Mouse (Mus musculus) cerebellum, adult 9-10 months (tissue): ENCODE measurements at regions not wholly inside any gene's neighbourhood (a gene's known extent, or its start where the extent isn't known, plus 50 kb on each side); places are given as distances from the start of the nearest gene placed in this dataset.
"Not testable (repeated sequence)": the region's sequence is repeated elsewhere in the genome, so short reads cannot be mapped to it uniquely, and the experiment has no call there.

ENCODE experiments used
- DNase-seq: peaks from one replicate; pipeline ENCODE4 v3.0.0; 2022

- DNase-seq = no peak
Measured at GRCm38 (mm10) chr7:113010150-113010549, 56.4 kb downstream of the Rassf10 start.

GRCm38 (mm10) chr7:113017092-113017755 is 63.5 kb downstream of the Rassf10 start:
- no peak for DNase-seq

- DNase-seq = no peak
Measured at GRCm38 (mm10) chr7:113021412-113021811, 67.7 kb downstream of the Rassf10 start.

- no peak for DNase-seq
Measured at GRCm38 (mm10) chr7:113022516-113022915, 68.8 kb downstream of the Rassf10 start.

- no peak for DNase-seq
Measured at GRCm38 (mm10) chr7:113025758-113026157, 72.0 kb downstream of the Rassf10 start.

GRCm38 (mm10) chr7:113026290-113027075 is 72.7 kb downstream of the Rassf10 start:
- peak; percentile 80 for DNase-seq

GRCm38 (mm10) chr7:113027125-113027801 is 73.5 kb downstream of the Rassf10 start:
- peak; percentile 93 for DNase-seq

- DNase-seq = no peak
Measured at GRCm38 (mm10) chr7:113030053-113030752, 76.4 kb downstream of the Rassf10 start.

DNA sequence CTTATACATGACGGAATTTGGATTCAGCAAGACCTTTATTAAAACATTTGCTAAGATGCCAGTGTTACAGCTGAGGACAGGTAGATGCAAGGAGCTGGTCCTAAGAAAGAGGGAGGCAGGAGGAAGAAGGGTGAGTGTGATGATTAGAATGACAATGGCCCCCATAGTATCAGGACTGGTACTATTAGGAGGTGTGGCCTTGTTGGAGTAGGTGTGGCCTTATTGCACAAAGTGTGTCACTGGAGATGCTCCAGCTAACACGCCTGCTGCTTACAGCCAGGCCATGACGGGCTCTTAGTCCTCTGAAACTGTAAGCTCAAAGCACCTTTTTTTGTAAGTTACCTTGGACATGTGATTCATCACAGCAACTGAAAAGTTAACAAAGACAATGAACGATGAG is 82.0 kb downstream of the Rassf10 start:
- DNase-seq = no peak

DNA sequence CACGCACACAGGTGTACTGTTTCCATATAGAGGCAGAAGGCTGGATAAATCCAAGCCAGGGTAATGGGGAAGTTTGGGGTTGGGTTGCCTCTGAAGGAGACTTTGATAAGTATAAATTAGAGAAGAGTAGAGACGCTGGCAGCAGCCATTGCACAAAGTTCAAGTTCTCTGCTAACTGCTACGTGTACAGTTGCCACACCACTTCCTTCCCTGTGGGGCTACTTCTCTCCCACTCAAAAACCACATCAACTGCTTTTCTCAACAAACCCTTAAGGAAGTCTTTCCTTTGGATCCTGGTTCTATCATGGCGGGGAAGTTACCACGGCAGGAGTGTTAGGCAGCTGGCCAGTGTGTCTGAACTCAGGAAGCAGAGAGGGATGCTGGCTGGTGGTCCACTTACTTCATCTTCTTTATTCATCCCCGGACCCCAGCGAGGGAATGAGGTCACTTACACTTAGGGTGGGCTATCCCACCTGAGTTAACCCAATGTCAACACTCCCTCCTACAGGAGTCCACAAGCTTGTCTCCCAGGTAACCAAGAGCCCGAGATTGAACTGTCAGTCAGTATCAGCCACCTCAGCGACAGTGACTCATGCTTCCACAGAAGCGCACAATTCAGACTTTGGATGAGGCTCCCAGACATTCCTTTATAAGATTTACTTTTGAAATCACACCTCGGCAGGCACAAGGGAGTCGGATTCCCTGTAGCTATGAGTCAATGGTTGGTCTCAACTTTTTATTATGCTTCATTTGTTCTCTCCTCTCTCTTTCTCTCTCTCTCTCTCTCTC is 84.3 kb downstream of the Rassf10 start:
- DNase-seq = no peak

DNA sequence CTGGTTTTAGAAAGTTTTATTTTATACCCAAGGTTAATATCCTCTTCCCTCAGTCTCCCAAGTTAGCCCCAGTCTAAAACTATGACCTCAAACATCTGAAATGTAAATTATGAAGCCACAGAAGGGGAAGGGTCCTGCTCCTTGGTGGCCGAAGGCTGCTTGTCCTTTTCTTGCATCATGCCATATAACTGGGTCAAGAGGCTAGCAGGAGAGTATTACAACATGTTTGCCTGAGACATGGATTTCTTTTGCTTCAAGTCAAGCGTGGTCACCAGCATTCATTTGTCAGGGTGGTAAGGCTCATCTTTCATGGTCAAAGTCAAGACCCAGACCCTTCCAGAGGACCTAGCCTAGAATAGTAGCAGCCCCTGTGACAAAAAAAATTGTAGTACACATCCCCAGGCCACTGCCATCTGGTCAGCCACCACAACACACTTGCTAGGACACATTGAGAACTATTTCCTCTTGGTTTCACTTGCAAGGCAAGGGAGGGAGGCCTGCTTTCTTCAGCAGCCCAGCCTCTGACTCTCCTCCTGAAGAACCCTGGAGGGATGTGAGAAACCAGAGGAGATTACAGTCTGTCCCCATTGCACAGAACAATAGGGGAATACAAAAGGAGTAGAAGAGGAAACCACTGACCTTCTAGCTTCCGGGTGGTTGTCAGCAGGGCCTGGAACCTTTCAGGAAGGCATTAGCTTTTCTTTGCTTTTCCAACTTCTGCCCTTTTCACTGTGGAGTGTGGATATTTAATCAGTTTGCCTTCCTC is 85.3 kb downstream of the Rassf10 start:
- DNase-seq = no peak

GRCm38 (mm10) chr7:113045613-113046159 is 91.9 kb downstream of the Rassf10 start:
- not testable (repeated sequence) for DNase-seq

DNA sequence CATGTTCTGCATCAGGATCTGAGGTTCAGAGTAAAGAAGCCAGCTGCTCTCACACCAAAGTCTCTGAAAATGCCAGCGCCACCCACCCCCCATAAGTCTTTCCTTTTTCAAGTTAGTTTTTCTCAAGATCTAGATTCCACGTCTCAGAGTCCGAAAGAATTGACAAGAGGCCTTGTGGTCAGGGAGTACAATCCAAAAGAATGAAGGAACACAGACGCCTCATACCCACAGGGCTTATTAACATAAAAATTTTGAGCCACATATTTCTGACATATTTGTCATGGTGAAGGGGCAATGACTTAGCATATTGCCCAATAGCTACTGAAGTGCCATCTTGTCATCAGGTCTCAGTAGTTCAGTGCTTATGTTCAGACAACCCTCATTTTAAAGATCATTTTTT is 92.6 kb downstream of the Rassf10 start:
- DNase-seq = no peak

- DNase-seq = no peak
Measured at GRCm38 (mm10) chr7:113047583-113047982, 93.8 kb downstream of the Rassf10 start.

- DNase-seq = no peak
Measured at GRCm38 (mm10) chr7:113048097-113048795, 94.5 kb downstream of the Rassf10 start.

- no peak for DNase-seq
Measured at GRCm38 (mm10) chr7:113049440-113049839, 95.7 kb downstream of the Rassf10 start.

- no peak for DNase-seq
Measured at GRCm38 (mm10) chr7:113052952-113053351, 99.2 kb downstream of the Rassf10 start.

DNA sequence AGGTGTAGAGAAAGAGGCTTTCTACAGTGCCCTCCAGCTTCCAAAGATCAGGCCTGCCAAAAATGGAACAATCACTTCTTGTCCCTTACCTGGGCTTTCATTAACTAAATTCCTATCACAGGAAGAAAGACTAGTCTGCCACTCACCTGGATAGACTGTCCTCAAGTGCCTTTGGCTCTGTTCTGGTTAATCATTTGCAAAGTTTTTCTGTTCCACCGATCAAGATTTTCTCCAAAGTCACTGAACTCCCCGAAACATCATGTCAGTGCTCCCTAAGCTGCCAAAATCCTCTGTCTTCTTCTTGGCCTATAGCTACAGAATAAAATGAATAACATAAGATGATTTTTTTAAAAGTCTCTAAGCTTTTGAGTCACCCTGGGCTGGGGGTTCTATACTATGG is 102.7 kb downstream of the Rassf10 start:
- no peak for DNase-seq

- no peak for DNase-seq
Measured at GRCm38 (mm10) chr7:113059211-113059966, 105.6 kb downstream of the Rassf10 start.

GRCm38 (mm10) chr7:113059967-113060284 is 106.2 kb downstream of the Rassf10 start:
- no peak for DNase-seq
